Mouse (Mus musculus) small intestine, adult 2 months (tissue): ENCODE data around the gene Prmt8. TPM values are rescaled to one million over a fixed set of nuclear protein-coding genes. Genes with fewer than 3 reads are reported as not detected.

ENCODE experiments used
- H3K27ac ChIP-seq: fragments of 200-500 bp; 2 replicates; pipeline ENCODE4 v1.5.1; 2012; ENCODE audit warnings: low read depth, low read length, control low read depth, inconsistent platforms; ENCODE audit not compliant: insufficient read depth
- H3K27me3 ChIP-seq: fragments of 200-500 bp; 2 replicates; pipeline ENCODE4 v1.6.1; 2012; ENCODE audit warnings: mild to moderate bottlenecking, moderate library complexity, low read length, inconsistent platforms; ENCODE audit not compliant: control insufficient read depth, insufficient read depth
- H3K36me3 ChIP-seq: fragments of 200-500 bp; 2 replicates; pipeline ENCODE4 v1.6.1; 2012; ENCODE audit warnings: mild to moderate bottlenecking, low read length, control low read depth, inconsistent platforms; ENCODE audit not compliant: control insufficient read depth, insufficient read depth
- H3K4me1 ChIP-seq: fragments of 200-500 bp; 2 replicates; pipeline ENCODE4 v1.6.1; 2012; ENCODE audit warnings: low read length, inconsistent platforms, mixed read lengths; ENCODE audit not compliant: control insufficient read depth, insufficient read depth, insufficient read length
- H3K4me3 ChIP-seq: fragments of 200-500 bp; 2 replicates; pipeline ENCODE4 v1.5.1; 2012; ENCODE audit warnings: low read depth, mild to moderate bottlenecking, control low read depth, inconsistent platforms, low read length, moderate library complexity
- CTCF ChIP-seq: fragments of 200-500 bp; IDR thresholded peaks from 2 replicates; pipeline ENCODE4 v1.5.1; 2012; ENCODE audit warnings: low read depth, mild to moderate bottlenecking, control low read depth, inconsistent platforms, low read length, moderate library complexity, mixed read lengths; ENCODE audit not compliant: insufficient replicate concordance, insufficient read length; ENCODE audit errors: extremely low read depth
- POLR2A ChIP-seq: fragments of 200-500 bp; IDR thresholded peaks from 2 replicates; pipeline ENCODE4 v1.6.1; 2012; ENCODE audit warnings: low read depth, mild to moderate bottlenecking, control low read depth, inconsistent platforms, low read length, moderate library complexity
- WGBS: fragments of 180-500 bp; shearing (Covaris S2); methylation state at CpG from one replicate; pipeline ENCODE4 v1.1.7; 2018; 5-methylcytosine and 5-hydroxymethylcytosine counted together
- polyA plus RNA-seq: library from polyadenylated mRNA; depleted of rRNA; stranded (reverse); fragments of >200 nt; gene quantifications from 2 replicates; pipeline ENCODE4 v1.2.3, GENCODE M21; 2012

Gene Prmt8
- polyA plus RNA-seq, 1 experiment = 0.10 TPM

- Histone ChIP-seq H3K27ac (no peak overlapping the region), H3K4me3 (no peak overlapping the region), H3K27me3 (no peaks in the 10 kb centered on the region), H3K36me3 (no peaks in the 10 kb centered on the region; the same call in 1 of the 2 replicates), H3K4me1 (peaks cover 3% of the 10 kb centered on the region)
- 88% methylated on average over 4 of the region's 4 CpGs for WGBS
- no peak for TF ChIP-seq CTCF
- TF ChIP-seq POLR2A = no peak
Measured at GRCm38 (mm10) chr6:127669313-127669712, 100.0 kb downstream of the Prmt8 start.

- TF ChIP-seq CTCF (no peak), POLR2A (no peak)
- Histone ChIP-seq H3K27ac (no peak overlapping the region), H3K4me3 (no peak overlapping the region), H3K36me3 (no peaks in the 10 kb centered on the region), H3K27me3 (no peaks in the 10 kb centered on the region), H3K4me1 (no peaks in the 10 kb centered on the region)
- 79% methylated on average over 7 of the region's 7 CpGs for WGBS
Measured at GRCm38 (mm10) chr6:127663263-127663662, 106.0 kb downstream of the Prmt8 start.

GRCm38 (mm10) chr6:127661717-127662292, 107.5 kb downstream of the Prmt8 start:
- Histone ChIP-seq H3K4me1 (no peaks in the 10 kb centered on the region), H3K27me3 (no peaks in the 10 kb centered on the region), H3K36me3 (no peaks in the 10 kb centered on the region), H3K27ac (no peak overlapping the region), H3K4me3 (no peak overlapping the region)
- WGBS = 85% methylated on average over 7 of the region's 7 CpGs
- TF ChIP-seq POLR2A (no peak), CTCF (no peak)

GRCm38 (mm10) chr6:127659966-127660365, 109.3 kb downstream of the Prmt8 start:
- no peaks in the 10 kb centered on the region for H3K4me1 ChIP-seq
- 81% methylated on average over 4 of the region's 4 CpGs for WGBS
- TF ChIP-seq CTCF = no peak
- H3K36me3 ChIP-seq = no peaks in the 10 kb centered on the region
- no peaks in the 10 kb centered on the region for H3K27me3 ChIP-seq
- no peak overlapping the region for H3K4me3 ChIP-seq
- H3K27ac ChIP-seq = no peak overlapping the region

GRCm38 (mm10) chr6:127659472-127659871, 109.8 kb downstream of the Prmt8 start:
- no peaks in the 10 kb centered on the region for H3K4me1 ChIP-seq
- 84% methylated on average over 5 of the region's 5 CpGs for WGBS
- TF ChIP-seq POLR2A (no peak), CTCF (no peak)
- no peaks in the 10 kb centered on the region for H3K36me3 ChIP-seq
- H3K27me3 ChIP-seq = no peaks in the 10 kb centered on the region
- H3K4me3 ChIP-seq = no peak overlapping the region
- no peak overlapping the region for H3K27ac ChIP-seq

- WGBS = 92% methylated on average over 11 of the region's 11 CpGs
- no peaks in the 10 kb centered on the region for H3K4me1 ChIP-seq
- H3K27ac ChIP-seq = no peak overlapping the region
- no peak overlapping the region for H3K4me3 ChIP-seq
- TF ChIP-seq CTCF = no peak
- no peak for TF ChIP-seq POLR2A
- H3K36me3 ChIP-seq = no peaks in the 10 kb centered on the region
- H3K27me3 ChIP-seq = no peaks in the 10 kb centered on the region
Measured at GRCm38 (mm10) chr6:127657152-127657551, 112.1 kb downstream of the Prmt8 start.

- no peaks in the 10 kb centered on the region for H3K36me3 ChIP-seq
- H3K27me3 ChIP-seq = no peaks in the 10 kb centered on the region
- 78% methylated on average over 4 of the region's 4 CpGs for WGBS
- H3K4me3 ChIP-seq = no peak overlapping the region
- no peak for TF ChIP-seq POLR2A
- no peak for TF ChIP-seq CTCF
- H3K27ac ChIP-seq = no peak overlapping the region
- no peaks in the 10 kb centered on the region for H3K4me1 ChIP-seq
Measured at GRCm38 (mm10) chr6:127655988-127656387, 113.3 kb downstream of the Prmt8 start.
